Mouse (Mus musculus) liver, embryonic 14.5 days (tissue): ENCODE measurements around the gene Gm6583. TPM values are rescaled to one million over a fixed set of nuclear protein-coding genes. Genes with fewer than 3 reads are reported as not detected.

Source experiments
- ATAC-seq: fragments of 200-750 bp; cut with Nextera tagmentation; 2 replicates; pipeline ENCODE4 v1.8.0; 2017; ENCODE audit warnings: moderate number of reproducible peaks, mild to moderate bottlenecking, moderate library complexity; ENCODE audit not compliant: insufficient read depth
- DNase-seq, 3 experiments: peaks; one replicate each; pipeline ENCODE4 v3.0.0-alpha.2; 2012 to 2013; ENCODE audit warnings: low read depth in 3 of 3, low spot score in 3 of 3
- H3K27ac ChIP-seq: fragments of 300-500 bp; sonication (generic); 2 replicates; pipeline ENCODE4 v1.5.1; 2014; ENCODE audit warnings: moderate library complexity, mild to moderate bottlenecking, control low read depth, inconsistent platforms
- H3K27me3 ChIP-seq: fragments of 300-500 bp; sonication (generic); 2 replicates; pipeline ENCODE4 v1.6.1; 2014; ENCODE audit warnings: mild to moderate bottlenecking, low read length, moderate library complexity; ENCODE audit not compliant: control insufficient read depth, insufficient read depth
- H3K36me3 ChIP-seq: fragments of 300-500 bp; sonication (generic); replicated peaks from 2 replicates; pipeline ENCODE4 v1.6.1; 2014; ENCODE audit warnings: low read depth; ENCODE audit not compliant: control insufficient read depth, insufficient read depth
- H3K4me1 ChIP-seq, 2 experiments: fragments of 200-500 bp in 1 of 2; fragments of 300-500 bp in 1 of 2; sonication (generic) in 1 of 2; replicated peaks; 2 replicates each; pipeline ENCODE4 v1.6.1; 2012 to 2014; ENCODE audit warnings: antibody characterized with exemption in 1 of 2, inconsistent platforms in 1 of 2, low read length in 1 of 2; ENCODE audit not compliant: control insufficient read depth in 2 of 2, insufficient read depth in 2 of 2
- H3K4me2 ChIP-seq: fragments of 300-500 bp; sonication (generic); 2 replicates; pipeline ENCODE4 v1.6.1; 2014; ENCODE audit warnings: low read depth, mild to moderate bottlenecking, control low read depth, moderate library complexity
- H3K4me3 ChIP-seq, 2 experiments: fragments of 200-500 bp in 1 of 2; fragments of 300-500 bp in 1 of 2; sonication (generic) in 1 of 2; 2 replicates each; pipeline ENCODE4 v1.5.1; 2012 to 2014; ENCODE audit warnings: low read depth in 2 of 2, low read length in 2 of 2, mild to moderate bottlenecking in 2 of 2, control low read depth in 1 of 2, inconsistent platforms in 1 of 2, moderate library complexity in 1 of 2; ENCODE audit not compliant: insufficient read depth in 1 of 2
- H3K9ac ChIP-seq: fragments of 300-500 bp; sonication (generic); replicated peaks from 2 replicates; pipeline ENCODE4 v1.6.1; 2014; ENCODE audit warnings: mild to moderate bottlenecking, control low read depth, moderate library complexity
- H3K9me3 ChIP-seq: fragments of 300-500 bp; sonication (generic); 2 replicates; pipeline ENCODE4 v1.6.1; 2016; ENCODE audit warnings: low read length, mixed read lengths; ENCODE audit not compliant: control insufficient read depth
- CTCF ChIP-seq: IDR thresholded peaks from 2 replicates; pipeline ENCODE4 v1.5.1; 2016; ENCODE audit warnings: antibody characterized with exemption, low read depth, control low read depth
- EP300 ChIP-seq: IDR thresholded peaks from 2 replicates; pipeline ENCODE4 v1.6.1; 2016; ENCODE audit warnings: antibody characterized with exemption, low read depth
- WGBS: fragments of 180-500 bp; shearing (Covaris S2); extraction: QIAGEN DNeasy Blood & Tissue Kit; methylation state at CpG from one replicate; pipeline ENCODE4 v1.1.7; 2014; ENCODE audit not compliant: insufficient replicate concordance; 5-methylcytosine and 5-hydroxymethylcytosine counted together
- polyA plus RNA-seq, 2 experiments: library from polyadenylated mRNA; depleted of rRNA in 1 of 2; stranded (reverse) in 1 of 2; unstranded in 1 of 2; fragments of >200 nt; fragmentation: Nextera tagmentation in 1 of 2; extraction: Ambion mirVana in 1 of 2; gene quantifications; 2 replicates each; pipeline versions ENCODE4 v1.2.1 to v1.2.3; 2012 to 2014

Gene Gm6583
- polyA plus RNA-seq, 2 experiments: 0.08 to 0.09 TPM

- 80% methylated on average over 10 of the region's 10 CpGs for WGBS
- Histone ChIP-seq H3K36me3 (no peaks in the 10 kb centered on the region; the same call in 1 of the 2 replicates), H3K9me3 (no peaks in the 10 kb centered on the region), H3K4me2 (no peak overlapping the region), H3K9ac (no peak overlapping the region), H3K27me3 (no peaks in the 10 kb centered on the region), H3K4me1 (peaks cover 8 to 12% of the 10 kb centered on the region in 2 experiments), H3K27ac (no peak overlapping the region), H3K4me3 (no peak overlapping the region)
- no peak for TF ChIP-seq EP300
- no peak for TF ChIP-seq CTCF
- DNase-seq: no peak
- ATAC-seq: no peak
These were observed 8.5 kb upstream of the Gm6583 start for GRCm38 (mm10) chr5:112364184-112364797.

DNA sequence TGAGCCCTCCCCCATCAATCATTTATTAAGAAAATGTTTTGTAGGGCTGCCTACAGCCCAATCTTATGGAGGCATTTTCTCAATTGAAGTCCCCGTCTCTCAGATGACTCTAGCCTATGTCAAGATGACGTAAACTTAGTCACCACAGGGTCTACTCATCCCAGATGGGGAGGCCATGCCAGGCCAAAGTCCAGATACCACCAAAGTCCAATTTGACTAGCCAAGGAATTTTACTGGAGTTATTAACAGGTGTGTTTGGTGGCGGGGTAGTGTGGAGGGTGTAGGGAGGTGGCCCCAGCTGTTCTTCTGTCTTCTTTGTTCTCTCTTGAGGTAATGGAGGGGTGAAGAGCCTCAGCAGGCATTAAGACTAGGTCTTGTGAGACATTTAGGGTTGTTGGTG lies 4.2 kb upstream of the Gm6583 start:
- peak overlapping the region; percentile 55 for H3K27ac ChIP-seq
- WGBS: 63% methylated on average over 3 of the region's 3 CpGs
- no peak for DNase-seq
- ATAC-seq: no peak
- peak overlapping the region; percentile 59 for H3K4me2 ChIP-seq
- no peak overlapping the region; the same call in 1 of the 2 replicates for H3K9ac ChIP-seq
- peaks cover 15 to 30% of the 10 kb centered on the region in 2 experiments for H3K4me1 ChIP-seq
- H3K27me3 ChIP-seq: no peaks in the 10 kb centered on the region
- no peaks in the 10 kb centered on the region; the same call in 1 of the 2 replicates for H3K36me3 ChIP-seq
- H3K4me3 ChIP-seq: no peak overlapping the region
- TF ChIP-seq EP300 (no peak), CTCF (no peak)
- H3K9me3 ChIP-seq: no peaks in the 10 kb centered on the region

GRCm38 (mm10) chr5:112359520-112359919 lies 3.7 kb upstream of the Gm6583 start:
- peak; percentile 86 for ATAC-seq
- H3K4me1 ChIP-seq: peaks cover 15 to 30% of the 10 kb centered on the region in 2 experiments
- WGBS: 16% methylated on average over 4 of the region's 4 CpGs

GRCm38 (mm10) chr5:112356322-112356721 lies 489 bp upstream of the Gm6583 start:
- no peaks in the 10 kb centered on the region for H3K36me3 ChIP-seq
- no peak for ATAC-seq
- no peak overlapping the region for H3K9ac ChIP-seq
- DNase-seq: no peak
- H3K27ac ChIP-seq: no peak overlapping the region
- H3K27me3 ChIP-seq: no peaks in the 10 kb centered on the region
- TF ChIP-seq EP300: no peak
- TF ChIP-seq CTCF: no peak
- WGBS: 76% methylated on average over 9 of the region's 9 CpGs
- peaks cover 15 to 30% of the 10 kb centered on the region in 2 experiments for H3K4me1 ChIP-seq
- H3K4me2 ChIP-seq: no peak overlapping the region
- H3K9me3 ChIP-seq: no peaks in the 10 kb centered on the region
- no peak overlapping the region for H3K4me3 ChIP-seq

More at GRCm38 (mm10) chr5:112359520-112359919, 3.7 kb upstream of the Gm6583 start:
- Histone ChIP-seq H3K36me3 (no peaks in the 10 kb centered on the region; the same call in 1 of the 2 replicates), H3K4me3 (peak overlapping the region in 1 of 2 experiments; percentile 20; a peak in 2 of 4 replicates), H3K9me3 (no peaks in the 10 kb centered on the region), H3K27ac (peak overlapping the region; percentile 57), H3K27me3 (no peaks in the 10 kb centered on the region), H3K9ac (peak overlapping the region; percentile 40), H3K4me2 (peak overlapping the region; percentile 59)
- TF ChIP-seq EP300 (peak; percentile 85), CTCF (no peak)
- DNase-seq: peak; percentile 53 to 63 (median 57)

DNA sequence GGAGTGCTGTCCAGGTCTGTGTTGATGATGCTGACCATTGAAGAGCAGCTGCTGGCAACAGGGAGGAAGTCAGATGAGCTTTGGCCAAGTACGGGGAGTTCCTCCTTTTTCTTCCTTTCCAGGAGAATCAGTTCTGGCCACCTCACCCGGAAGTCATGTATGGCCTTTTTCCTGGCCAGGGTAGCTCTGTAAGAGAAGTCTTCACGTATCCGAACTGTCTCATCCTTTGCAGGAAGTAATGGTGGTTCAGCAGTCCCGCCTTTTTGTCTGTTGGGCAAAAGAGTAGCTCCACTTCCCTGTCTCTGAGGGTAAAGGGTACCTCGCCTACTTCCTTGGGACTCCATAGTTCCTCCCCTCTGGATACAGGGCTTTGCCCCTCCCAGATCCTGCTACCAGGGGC lies 340 bp downstream of the Gm6583 start:
- ATAC-seq (no peak), DNase-seq (no peak)
- Histone ChIP-seq H3K9me3 (no peaks in the 10 kb centered on the region), H3K9ac (no peak overlapping the region), H3K27ac (no peak overlapping the region), H3K4me1 (peaks cover 15 to 29% of the 10 kb centered on the region in 2 experiments), H3K4me2 (no peak overlapping the region), H3K4me3 (no peak overlapping the region), H3K27me3 (no peaks in the 10 kb centered on the region), H3K36me3 (no peaks in the 10 kb centered on the region; the same call in 1 of the 2 replicates)
- TF ChIP-seq EP300 (no peak), CTCF (no peak)
- 46% methylated on average over 6 of the region's 6 CpGs for WGBS
